Mouse (Mus musculus): ENCODE data around the gene Egfr.

Gene Egfr

GRCm38 (mm10) chr11:16829468-16829867 is 77.5 kb downstream of the Egfr start:
- no peak for DNase-seq (ENCODE audit: low spot score)

GRCm38 (mm10) chr11:16830531-16831227 is 78.7 kb downstream of the Egfr start:
- DNase-seq (ENCODE audit: low spot score) = no peak

- no peak for DNase-seq (ENCODE audit: low spot score)
Measured at GRCm38 (mm10) chr11:16831974-16832464, 80.0 kb downstream of the Egfr start.

GRCm38 (mm10) chr11:16838772-16839171 is 86.8 kb downstream of the Egfr start:
- no peak for DNase-seq (ENCODE audit: low spot score)

- no peak for DNase-seq (ENCODE audit: low spot score)
Measured at GRCm38 (mm10) chr11:16842924-16843323, 90.9 kb downstream of the Egfr start.

- DNase-seq (ENCODE audit: low spot score) = no peak
Measured at GRCm38 (mm10) chr11:16843889-16844568, 92.0 kb downstream of the Egfr start.

- no peak for DNase-seq (ENCODE audit: low spot score)
Measured at GRCm38 (mm10) chr11:16848881-16849280, 96.9 kb downstream of the Egfr start.

- DNase-seq (ENCODE audit: low spot score) = no peak
Measured at GRCm38 (mm10) chr11:16851361-16851760, 99.4 kb downstream of the Egfr start.

GRCm38 (mm10) chr11:16854111-16854510 is 102.1 kb downstream of the Egfr start:
- no peak for DNase-seq (ENCODE audit: low spot score)

- DNase-seq (ENCODE audit: low spot score) = no peak
Measured at GRCm38 (mm10) chr11:16857346-16857745, 105.3 kb downstream of the Egfr start.

GRCm38 (mm10) chr11:16861037-16861436 is 109.0 kb downstream of the Egfr start:
- DNase-seq (ENCODE audit: low spot score) = no peak

- no peak for DNase-seq (ENCODE audit: low spot score)
Measured at GRCm38 (mm10) chr11:16863547-16863946, 111.5 kb downstream of the Egfr start.

- no peak for DNase-seq (ENCODE audit: low spot score)
Measured at GRCm38 (mm10) chr11:16864980-16865561, 113.1 kb downstream of the Egfr start.

- DNase-seq (ENCODE audit: low spot score) = no peak
Measured at GRCm38 (mm10) chr11:16868051-16868450, 116.0 kb downstream of the Egfr start.

GRCm38 (mm10) chr11:16869506-16869905 is 117.5 kb downstream of the Egfr start:
- DNase-seq (ENCODE audit: low spot score) = no peak

GRCm38 (mm10) chr11:16871120-16871519 is 119.1 kb downstream of the Egfr start:
- no peak for DNase-seq (ENCODE audit: low spot score)

GRCm38 (mm10) chr11:16877676-16878378 is 125.8 kb downstream of the Egfr start:
- no peak for DNase-seq (ENCODE audit: low spot score)

- no peak for DNase-seq (ENCODE audit: low spot score)
Measured at GRCm38 (mm10) chr11:16881932-16882331, 129.9 kb downstream of the Egfr start.

GRCm38 (mm10) chr11:16886152-16886551 is 134.1 kb downstream of the Egfr start:
- DNase-seq (ENCODE audit: low spot score) = no peak

- DNase-seq (ENCODE audit: low spot score) = no peak
Measured at GRCm38 (mm10) chr11:16888086-16888485, 136.1 kb downstream of the Egfr start.

GRCm38 (mm10) chr11:16895441-16896356 is 143.7 kb downstream of the Egfr start:
- no peak for DNase-seq (ENCODE audit: low spot score)

All from ovary, adult 18-20 months (tissue).